Mouse (Mus musculus): ENCODE measurements around the gene Rpl14.

Rpl14 gene

GRCm38 (mm10) chr9:120575748-120576661, 4.8 kb downstream of the Rpl14 start:
- peak in 1 of 2 experiments; percentile 22 for DNase-seq

GRCm38 (mm10) chr9:120576662-120577013, 5.4 kb downstream of the Rpl14 start:
- no peak for DNase-seq

GRCm38 (mm10) chr9:120577133-120577651, 5.9 kb downstream of the Rpl14 start:
- DNase-seq: peak; percentile 83 to 90

- no peak for DNase-seq
Measured at GRCm38 (mm10) chr9:120577706-120578405, 6.6 kb downstream of the Rpl14 start.

- DNase-seq: no peak
Measured at GRCm38 (mm10) chr9:120578701-120579100, 7.5 kb downstream of the Rpl14 start.

GRCm38 (mm10) chr9:120579808-120580207, 8.6 kb downstream of the Rpl14 start:
- no peak for DNase-seq

- DNase-seq: peak; percentile 71 to 80
Measured at GRCm38 (mm10) chr9:120581941-120582618, 10.8 kb downstream of the Rpl14 start.

GRCm38 (mm10) chr9:120582619-120583308, 11.5 kb downstream of the Rpl14 start:
- DNase-seq: peak; percentile 88

- peak; percentile 36 to 52 for DNase-seq
Measured at GRCm38 (mm10) chr9:120583314-120583713, 12.1 kb downstream of the Rpl14 start.

- peak; percentile 67 to 77 for DNase-seq
Measured at GRCm38 (mm10) chr9:120586546-120586945, 15.3 kb downstream of the Rpl14 start.

- peak; percentile 66 to 74 for DNase-seq
Measured at GRCm38 (mm10) chr9:120591490-120591889, 20.2 kb downstream of the Rpl14 start.

- no peak for DNase-seq
Measured at GRCm38 (mm10) chr9:120593383-120594101, 22.3 kb downstream of the Rpl14 start.

GRCm38 (mm10) chr9:120594839-120595238, 23.6 kb downstream of the Rpl14 start:
- DNase-seq: no peak

GRCm38 (mm10) chr9:120595306-120595705, 24.1 kb downstream of the Rpl14 start:
- DNase-seq: no peak

- DNase-seq: peak; percentile 47 to 51
Measured at GRCm38 (mm10) chr9:120601488-120602171, 30.4 kb downstream of the Rpl14 start.

- DNase-seq: no peak
Measured at GRCm38 (mm10) chr9:120602172-120602838, 31.1 kb downstream of the Rpl14 start.

- peak; percentile 64 to 69 for DNase-seq
Measured at GRCm38 (mm10) chr9:120602839-120603511, 31.7 kb downstream of the Rpl14 start.

- no peak for DNase-seq
Measured at GRCm38 (mm10) chr9:120603512-120603908, 32.3 kb downstream of the Rpl14 start.

GRCm38 (mm10) chr9:120603956-120604355, 32.7 kb downstream of the Rpl14 start:
- DNase-seq: no peak

GRCm38 (mm10) chr9:120611055-120611454, 39.8 kb downstream of the Rpl14 start:
- no peak for DNase-seq
